Mouse (Mus musculus) frontal cortex, postnatal 25 days (tissue): ENCODE measurements around the gene Lrrc32.

Experiments used
- DNase-seq, 2 experiments: peaks; one replicate each; pipeline ENCODE4 v3.0.0; 2022; ENCODE audit warnings: low spot score in 2 of 2

The Lrrc32 gene

DNA sequence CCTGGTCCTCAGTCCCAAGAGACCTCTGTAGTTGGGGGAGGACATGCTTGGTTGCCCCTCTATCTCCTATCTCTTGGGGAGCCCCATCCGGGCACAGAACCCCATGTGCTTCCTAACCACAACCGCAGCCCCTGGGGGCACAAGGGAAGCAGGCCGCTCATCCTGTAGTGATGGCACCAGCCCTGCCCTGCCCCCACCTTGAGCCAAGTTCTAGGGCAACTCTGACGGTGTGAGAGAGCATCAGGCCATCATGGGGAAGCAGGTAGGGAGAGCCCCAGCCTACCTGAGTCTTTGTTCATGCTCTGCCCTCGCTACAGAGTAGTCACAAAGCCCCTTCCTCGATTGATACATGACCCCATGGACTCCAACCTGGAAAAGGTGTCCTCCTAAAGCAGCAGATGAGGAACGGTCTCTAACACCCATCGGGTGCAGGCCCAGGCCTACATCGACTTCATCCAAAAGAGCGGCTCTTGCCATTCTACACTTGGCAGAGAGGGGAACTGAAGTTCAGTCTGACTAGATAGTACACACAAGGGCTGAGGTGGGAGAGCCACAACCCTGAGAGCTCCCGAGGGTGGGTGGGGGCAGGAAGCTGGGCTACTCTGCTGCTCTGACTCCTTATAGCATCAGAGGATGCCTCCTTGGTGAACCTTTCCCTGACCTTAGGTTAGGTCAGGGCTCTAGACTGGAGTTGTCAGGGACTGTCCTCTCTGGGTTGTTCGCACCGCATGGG is 519 bp upstream of the Lrrc32 start:
- no peak for DNase-seq

DNA sequence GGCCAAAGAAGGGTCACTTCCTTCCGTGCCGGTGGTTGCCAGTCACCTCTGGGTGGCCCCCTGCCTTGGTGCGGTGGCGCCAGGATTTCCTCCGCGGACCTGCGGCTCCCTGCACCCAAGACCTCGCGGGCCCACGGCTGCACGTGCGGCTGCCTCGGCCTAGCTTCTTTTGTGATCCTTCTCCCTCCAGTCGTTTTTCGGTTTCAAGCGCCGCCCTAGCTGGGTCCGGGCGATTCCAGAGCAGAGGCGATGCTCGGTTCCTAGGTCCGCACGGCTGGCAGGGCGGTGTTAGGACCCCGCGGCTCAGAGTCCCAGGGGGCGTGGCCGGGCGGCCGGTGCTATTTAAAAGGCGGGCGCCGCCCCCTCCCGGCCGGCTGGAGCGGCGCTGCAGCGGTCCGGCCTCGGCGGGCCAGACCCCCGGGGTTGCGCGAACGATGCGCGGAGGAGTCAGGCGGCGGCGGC is 571 bp downstream of the Lrrc32 start:
- DNase-seq: no peak

DNA sequence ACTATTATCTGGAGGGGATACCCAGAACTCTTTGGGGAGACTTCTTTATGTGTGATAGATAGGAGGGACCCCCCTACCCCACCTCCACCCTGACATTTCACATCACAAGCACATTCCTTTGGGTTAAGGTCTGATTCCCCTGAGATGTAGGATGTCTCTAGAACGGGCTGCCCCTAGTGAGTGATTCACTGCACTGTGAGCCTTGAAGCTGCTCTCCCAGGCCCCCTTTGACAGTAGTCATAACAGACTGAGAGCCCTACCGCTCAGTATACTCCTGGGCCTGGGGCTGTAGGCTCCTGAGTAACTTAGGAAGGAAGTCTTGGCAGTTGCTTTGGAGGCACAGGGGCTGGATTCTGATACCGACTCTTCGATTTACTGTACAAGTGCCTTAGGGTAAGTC is 1.2 kb downstream of the Lrrc32 start:
- no peak for DNase-seq

DNA sequence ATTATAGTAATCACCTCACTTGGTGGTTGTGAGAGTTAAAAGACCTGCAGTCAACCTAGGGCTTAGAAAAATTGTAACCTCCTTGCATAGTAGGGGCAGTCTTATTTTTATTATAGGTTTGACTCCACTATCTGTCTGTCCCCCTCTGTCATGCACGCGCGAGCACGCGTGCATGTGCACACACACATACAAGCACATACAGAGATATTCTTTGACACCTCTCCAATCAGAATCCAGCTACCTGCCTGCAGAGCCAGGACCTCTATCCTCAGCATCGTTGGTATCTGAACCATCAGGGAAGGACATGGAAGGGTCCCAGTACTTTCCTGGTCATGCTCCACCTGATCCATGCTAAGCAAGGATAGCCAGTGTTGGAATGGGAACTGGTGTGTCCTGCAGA is 1.8 kb downstream of the Lrrc32 start:
- no peak for DNase-seq

DNA sequence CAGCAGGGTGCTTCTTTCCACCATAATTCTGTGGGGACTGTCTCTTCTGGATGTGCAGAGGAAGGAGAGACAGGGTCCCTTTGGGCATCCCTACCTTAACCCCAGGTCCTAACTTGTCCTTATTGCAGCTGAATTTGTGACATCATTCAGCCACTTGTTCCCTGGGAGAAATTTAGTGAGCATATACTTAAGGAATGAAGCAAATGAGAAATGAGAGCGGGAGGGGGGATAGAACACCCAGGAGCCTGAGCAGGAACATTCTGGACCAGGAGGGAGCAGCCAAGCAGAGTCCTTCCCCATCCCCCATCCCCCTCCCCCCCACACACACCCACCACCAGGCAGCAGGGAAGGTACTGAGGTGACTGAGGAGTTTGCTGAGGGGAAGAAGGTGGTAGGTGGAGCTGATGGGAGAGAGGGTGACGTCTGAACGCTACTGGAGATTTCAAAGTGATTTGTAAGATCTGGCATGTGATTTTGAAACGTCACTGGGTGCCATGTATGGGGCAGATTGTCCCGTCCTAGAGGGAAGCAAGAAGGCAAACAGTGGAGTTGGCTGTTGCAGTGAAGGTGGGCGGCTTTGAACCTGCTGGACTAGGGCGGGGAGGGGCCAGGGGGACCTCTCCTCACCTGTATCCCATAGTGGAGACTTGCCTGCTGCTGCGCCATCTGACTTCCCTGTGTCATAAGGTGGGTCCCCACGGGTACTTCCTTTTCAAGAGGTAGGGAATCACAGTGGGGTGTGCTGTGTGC is 2.5 kb downstream of the Lrrc32 start:
- no peak for DNase-seq

DNA sequence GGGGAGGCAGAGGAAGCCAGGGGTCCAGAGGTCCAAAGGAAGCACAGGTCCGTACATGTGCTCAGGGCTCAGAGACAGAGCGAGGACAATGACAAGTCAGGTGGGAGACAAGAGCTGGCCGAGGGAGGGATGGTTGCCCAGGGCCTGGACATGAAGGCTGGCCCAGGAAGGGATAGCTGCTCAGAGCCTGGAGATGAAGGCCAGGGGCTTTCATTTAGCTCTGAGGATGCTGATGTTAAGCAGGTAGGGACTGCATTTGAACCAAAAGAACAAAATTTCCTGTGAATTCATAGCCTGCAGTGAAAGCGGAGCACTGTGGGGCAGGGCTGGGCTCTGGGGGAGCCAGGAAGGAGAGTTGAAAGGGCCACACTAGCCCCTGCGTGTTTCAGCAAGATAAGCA is 3.2 kb downstream of the Lrrc32 start:
- no peak for DNase-seq

DNA sequence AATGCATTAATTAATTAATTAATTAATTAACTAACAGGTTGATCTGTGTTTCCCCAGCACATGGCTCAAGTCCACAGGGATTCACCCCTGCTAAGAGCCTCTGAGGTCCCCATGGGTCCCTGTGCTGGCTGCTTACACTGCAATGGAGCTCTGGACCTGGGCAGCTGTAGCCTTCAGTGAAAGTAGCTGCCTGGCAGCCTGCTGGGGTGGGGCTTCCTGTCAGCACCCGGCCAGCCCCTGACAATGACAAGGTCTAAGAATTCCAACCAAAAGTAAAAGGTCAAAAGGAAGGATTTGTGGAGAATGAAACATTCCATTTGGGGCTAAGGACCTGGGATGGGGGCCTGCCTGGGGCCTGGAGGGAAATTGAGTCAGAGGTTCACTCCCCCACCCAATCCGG is 4.2 kb downstream of the Lrrc32 start:
- no peak for DNase-seq

DNA sequence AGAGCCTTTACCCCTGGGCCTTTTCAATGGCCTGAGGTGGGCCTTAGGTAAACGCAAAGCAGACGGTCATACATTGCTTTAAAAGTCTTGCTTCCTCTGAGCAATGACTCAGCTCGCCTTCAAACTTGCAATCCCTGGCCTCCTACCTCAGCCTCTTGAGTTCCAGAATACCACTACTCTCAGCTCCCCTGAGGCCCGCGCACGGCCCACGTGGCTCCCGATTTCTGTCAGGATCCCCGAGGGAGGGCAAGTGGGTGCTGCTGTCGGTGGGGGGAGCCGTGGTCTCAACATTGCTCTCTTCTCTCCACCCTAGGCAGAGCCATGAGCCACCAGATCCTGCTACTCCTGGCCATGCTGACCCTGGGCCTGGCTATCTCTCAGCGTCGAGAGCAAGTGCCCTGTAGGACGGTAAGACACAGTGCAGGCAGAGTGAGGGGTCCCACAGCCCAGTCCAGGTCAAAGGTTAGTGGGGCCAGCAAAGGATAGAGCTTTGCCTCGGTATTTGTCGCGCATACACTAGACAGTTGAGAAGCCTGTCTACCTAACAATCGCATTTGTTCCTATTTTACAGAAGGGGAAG is 4.9 kb downstream of the Lrrc32 start:
- DNase-seq: no peak

DNA sequence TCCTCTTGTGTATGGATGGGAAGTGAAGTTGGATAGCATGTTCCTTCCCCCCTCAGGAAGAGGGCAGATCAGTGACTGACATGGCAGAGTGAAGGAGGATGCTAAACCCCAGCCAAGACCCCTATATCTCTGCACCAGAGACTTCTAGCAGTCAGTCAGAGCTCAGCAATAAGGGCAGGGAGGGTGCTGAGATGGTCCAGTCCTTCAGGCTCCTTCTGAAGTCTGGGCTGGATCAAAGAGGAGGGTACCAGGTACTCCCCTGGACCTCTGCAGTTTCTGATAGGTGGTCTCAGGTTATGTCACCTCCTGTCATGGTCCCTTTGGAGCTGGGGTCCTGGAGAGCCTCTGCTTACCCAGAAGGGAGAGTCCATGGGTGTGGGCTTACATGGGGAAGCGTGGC is 6.5 kb downstream of the Lrrc32 start:
- no peak for DNase-seq

DNA sequence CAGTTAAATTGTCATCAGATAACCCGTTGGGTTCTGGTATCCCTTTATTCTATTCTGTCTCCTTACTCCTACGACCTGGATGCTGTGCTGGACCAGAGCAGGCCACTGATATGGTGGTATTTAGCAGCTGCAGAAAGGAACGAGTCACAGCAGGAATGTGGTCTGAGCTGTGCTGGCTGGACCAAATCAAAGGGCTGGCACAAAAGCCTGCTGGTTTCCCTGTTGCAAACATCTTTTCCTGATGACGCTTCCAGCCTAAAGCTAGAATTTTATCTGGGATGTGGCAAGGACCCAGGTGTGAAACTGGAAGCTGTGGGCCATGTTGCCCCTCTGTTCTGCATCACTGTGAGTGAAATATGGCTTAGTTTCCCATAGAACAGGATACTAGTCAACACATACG is 8.4 kb downstream of the Lrrc32 start:
- DNase-seq: no peak

DNA sequence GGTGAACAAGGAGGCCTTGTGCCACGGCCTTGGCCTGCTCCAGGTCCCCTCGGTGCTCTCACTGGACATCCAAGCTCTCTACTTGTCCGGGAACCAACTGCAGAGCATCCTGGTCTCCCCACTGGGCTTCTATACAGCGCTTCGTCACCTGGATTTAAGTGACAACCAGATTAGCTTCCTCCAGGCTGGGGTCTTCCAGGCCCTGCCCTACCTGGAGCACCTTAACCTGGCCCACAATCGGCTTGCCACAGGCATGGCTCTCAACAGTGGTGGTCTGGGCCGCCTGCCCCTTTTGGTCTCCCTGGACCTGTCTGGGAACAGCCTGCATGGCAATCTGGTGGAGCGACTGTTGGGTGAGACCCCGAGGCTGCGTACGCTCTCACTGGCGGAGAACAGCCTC is 9.0 kb downstream of the Lrrc32 start:
- no peak for DNase-seq

DNA sequence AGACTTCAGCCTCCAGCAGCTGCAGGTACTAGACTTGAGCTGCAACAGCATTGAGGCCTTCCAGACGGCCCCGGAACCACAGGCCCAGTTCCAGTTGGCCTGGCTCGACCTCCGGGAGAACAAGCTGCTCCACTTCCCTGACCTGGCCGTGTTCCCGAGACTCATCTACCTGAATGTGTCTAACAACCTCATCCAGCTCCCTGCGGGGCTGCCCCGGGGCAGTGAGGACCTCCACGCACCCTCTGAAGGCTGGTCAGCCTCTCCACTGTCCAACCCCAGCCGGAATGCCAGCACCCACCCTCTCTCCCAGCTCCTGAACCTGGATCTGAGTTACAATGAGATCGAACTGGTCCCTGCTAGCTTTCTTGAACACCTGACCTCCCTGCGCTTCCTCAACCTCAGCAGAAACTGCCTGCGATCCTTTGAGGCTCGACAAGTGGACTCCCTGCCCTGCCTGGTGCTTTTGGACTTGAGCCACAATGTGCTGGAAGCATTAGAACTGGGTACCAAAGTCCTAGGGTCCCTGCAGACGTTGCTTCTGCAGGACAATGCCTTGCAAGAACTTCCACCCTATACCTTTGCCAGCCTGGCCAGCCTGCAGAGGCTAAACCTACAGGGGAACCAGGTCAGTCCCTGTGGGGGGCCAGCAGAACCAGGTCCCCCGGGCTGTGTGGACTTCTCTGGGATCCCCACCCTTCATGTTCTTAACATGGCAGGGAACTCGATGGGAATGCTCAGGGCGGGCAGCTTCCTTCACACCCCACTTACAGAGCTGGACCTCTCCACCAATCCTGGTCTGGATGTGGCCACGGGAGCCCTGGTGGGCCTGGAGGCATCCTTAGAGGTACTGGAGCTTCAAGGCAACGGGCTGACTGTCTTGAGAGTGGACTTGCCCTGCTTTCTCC is 9.8 kb downstream of the Lrrc32 start:
- DNase-seq: no peak

DNA sequence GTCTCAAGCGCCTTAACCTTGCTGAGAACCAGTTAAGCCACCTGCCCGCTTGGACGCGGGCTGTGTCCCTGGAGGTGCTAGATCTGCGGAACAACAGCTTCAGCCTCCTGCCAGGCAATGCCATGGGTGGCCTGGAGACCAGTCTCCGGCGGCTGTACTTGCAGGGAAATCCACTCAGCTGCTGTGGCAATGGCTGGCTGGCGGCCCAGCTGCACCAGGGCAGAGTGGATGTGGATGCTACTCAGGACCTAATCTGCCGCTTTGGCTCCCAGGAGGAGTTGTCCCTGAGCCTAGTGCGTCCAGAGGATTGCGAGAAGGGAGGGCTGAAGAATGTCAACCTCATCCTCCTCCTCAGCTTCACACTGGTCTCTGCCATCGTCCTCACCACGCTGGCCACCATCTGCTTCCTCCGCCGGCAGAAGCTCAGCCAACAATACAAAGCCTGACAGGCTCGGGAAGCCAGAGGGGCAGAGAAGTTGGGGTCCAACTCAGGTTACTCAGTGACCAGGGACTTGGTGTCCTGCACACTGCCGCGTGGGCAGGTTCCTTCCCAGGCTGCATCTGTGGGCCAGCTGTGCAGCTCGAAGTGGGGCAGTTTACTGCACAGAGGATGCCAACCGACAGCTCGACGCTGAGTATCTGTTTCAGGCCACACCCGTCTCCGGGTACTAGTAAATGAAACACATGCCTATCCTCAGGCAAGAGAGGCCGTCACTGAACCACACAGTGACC is 10.6 kb downstream of the Lrrc32 start:
- DNase-seq: no peak

DNA sequence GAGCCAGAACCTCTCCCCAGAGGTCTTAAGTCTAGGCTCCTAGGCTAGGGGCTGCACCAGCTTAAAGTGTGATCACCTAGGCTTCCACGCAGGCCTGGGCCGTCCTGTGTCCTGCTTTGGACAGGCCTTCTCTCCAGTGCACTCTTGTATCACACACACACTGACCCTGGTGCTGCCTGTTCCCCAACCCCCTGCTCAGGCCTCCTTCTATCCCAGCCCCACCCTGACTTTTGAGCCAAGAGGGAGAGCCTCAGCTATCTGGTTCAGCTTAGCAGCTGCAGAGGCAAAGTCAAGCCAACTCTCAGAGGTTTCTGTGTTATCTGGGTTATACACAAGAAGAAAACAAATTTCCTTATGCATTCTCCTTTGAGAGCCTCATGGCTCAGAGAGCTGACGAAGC is 11.4 kb downstream of the Lrrc32 start:
- DNase-seq: no peak

DNA sequence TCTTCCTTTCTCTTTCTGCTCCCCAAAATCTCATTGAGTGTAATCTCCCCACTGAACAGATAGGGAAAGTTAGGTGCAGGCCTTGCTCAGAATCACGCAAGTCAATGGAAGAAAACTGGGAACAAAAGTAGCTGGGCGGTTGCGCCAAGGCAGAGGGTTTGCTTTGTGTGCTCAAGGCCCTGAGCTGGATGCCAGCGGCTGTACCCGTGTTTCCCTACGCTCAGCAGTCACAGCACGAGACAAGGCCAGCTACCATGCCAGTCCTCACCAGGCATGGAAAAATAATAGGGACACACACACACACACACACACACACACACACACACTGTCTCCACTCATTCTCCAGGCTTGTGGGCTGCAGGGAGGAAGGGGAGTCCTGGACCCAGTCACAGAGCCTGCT is 12.0 kb downstream of the Lrrc32 start:
- no peak for DNase-seq

DNA sequence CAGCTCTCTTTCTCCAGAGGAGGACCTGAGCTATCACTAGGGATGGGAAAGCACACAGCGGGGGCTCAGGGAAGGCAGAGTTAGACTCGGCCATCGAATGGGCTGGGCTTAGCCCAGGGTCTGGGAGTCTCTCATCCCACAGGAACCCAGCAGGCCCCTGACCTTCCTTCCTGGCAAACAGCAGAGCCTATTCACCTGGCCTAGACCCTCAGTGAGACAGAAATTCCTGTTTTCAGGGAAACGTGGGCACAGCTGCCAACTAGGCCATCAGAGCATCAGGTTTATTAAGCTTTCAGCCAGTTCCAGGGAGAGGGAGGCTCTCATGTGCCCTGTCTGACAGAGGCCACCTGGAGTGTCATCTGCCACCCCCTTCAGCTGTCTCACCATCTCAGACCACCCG is 13.8 kb downstream of the Lrrc32 start:
- no peak for DNase-seq

DNA sequence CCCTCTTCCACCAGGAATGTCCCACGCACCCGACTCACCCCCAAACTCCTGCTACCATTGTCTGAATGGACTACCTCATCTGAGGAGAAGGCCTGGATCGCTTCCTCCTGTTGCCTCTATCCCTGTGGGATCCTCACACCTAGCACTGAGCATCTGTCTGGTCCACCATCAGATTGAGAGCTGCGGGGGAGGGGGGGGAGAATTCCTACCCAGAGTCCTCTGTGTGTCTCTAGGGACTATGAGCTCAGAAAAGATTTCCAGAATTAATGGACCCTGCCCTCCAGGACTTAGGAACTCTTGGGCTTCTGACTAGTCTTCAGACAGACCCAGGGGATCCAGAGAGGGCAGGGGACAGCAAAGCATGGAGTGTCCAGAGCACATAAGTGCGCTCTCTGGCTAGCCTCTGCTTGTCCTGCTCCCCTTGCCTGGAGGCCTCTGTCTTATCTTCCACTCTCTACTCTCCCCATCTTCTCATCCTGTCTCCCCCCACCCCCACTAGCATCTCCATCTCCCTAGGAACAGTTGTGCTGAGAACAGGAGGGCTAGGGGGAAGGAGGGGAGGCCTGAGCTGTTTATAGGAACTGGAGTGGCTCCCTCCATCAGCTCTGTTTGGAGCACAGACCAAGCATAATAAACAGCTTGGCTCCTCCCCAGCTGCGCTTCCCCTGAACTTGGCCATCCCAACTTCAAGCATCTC is 15.0 kb downstream of the Lrrc32 start:
- DNase-seq: no peak

DNA sequence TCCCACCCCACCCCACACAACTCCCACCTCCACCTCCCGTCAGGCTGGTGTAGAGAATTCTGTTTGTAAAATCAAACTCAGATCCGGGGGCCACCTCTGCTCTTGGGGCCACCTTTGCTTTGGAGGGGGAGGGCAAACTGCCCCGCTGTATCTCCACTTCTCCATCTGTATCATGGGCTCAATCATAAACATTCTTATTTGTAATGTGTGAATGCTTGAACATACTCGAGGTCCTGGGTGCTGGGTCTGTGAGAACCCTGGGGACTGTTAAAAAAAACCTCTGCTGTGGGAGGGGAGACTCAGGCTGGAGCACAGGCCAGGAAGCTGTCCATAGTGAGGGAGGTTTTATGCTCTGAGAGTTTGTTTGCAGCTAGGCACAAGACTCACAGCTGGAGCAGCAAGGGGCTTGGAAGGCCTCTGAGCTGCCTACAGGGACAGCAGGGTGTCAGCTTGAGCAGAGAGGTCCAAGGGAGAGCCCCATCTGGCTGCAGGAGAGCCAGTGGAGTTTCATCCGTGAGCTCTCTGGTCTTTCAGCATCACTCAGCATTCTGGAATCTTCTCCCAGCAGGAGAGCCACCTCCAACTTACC is 15.7 kb downstream of the Lrrc32 start:
- DNase-seq: no peak

DNA sequence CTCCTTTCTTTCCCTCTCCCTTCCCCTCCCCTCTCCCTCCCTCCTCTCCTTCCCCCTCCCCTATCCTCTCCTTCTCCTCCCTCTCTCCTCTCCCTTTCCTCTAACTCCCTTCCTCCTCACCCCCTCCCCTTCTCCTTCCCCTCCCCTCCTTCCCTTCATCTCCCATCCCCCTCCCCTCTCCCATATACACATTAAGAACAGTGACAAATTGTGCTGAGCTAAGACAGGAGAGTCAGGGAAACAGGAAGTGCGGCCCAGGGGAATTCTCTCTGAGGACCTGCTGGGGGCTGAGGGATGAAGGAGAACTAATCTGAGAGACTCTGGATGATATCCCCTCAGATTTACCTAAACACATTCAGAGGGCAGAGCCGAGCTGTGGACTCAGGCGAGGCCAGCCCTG is 16.6 kb downstream of the Lrrc32 start:
- DNase-seq: no peak
